Comparison of ENCODE assay signal across 7 mouse cellular contexts in the genomic region with DNA sequence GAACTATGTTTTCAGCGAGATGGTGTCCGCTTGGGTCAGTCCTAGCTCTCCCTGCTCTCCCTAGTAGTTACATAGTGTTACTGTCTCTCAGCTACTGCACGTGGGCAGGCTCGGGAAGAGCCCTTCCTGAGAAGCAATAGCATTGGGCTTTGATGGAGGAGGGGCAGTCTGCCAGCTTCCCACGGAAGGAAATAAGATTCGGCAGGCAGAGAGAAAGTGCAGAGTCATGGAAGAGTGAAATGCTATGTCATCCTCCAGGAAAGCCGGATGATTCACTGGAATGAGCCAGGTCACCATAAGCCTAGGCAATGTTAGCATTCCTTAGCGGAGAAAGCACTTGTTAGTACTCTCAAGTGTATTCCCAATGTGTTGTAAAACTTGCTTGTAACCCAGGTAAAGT. TPM values are rescaled to one million over a fixed set of nuclear protein-coding genes. Genes with fewer than 3 reads are reported as not detected.
DNase-seq lines count a peak whose midpoint lies in the region; ATAC-seq and TF ChIP-seq lines count a peak whose summit lies in the region.

No protein-coding gene starts in this region.

- H3K27ac ChIP-seq in kidney, embryonic 16.5 days (ENCODE audit: low read length): no peak overlapping the region
- no peak overlapping the region for H3K27ac ChIP-seq in intestine, embryonic 15.5 days
- no peak overlapping the region for H3K27ac ChIP-seq in lung, embryonic 15.5 days

- no peaks in the 10 kb centered on the region for H3K27me3 ChIP-seq in kidney, embryonic 16.5 days (ENCODE audit: insufficient read depth, low read length)
- H3K27me3 ChIP-seq in Patski: no peaks in the 10 kb centered on the region
- H3K27me3 ChIP-seq in intestine, embryonic 15.5 days (replicated peaks): no peaks in the 10 kb centered on the region
- H3K27me3 ChIP-seq in lung, embryonic 15.5 days: 0 out of 2 replicates have a peak, but pooled peaks cover 3% of the 10 kb centered on the region

- CTCF ChIA-PET in Patski (lab: Charles Lee): interaction anchor here (1.4 to 10.1 kb wide), 6 partner anchors 13 to 974 kb away, joined by 3 to 97 read pairs (median 14); no protein-coding TSS in a partner anchor

- H3K36me3 ChIP-seq in kidney, embryonic 16.5 days (ENCODE audit: insufficient read depth, low read length): no peaks in the 10 kb centered on the region
- H3K36me3 ChIP-seq in intestine, embryonic 15.5 days: no peaks in the 10 kb centered on the region
- H3K36me3 ChIP-seq in lung, embryonic 15.5 days: no peaks in the 10 kb centered on the region

- ATAC-seq in kidney, embryonic 16.5 days (ENCODE audit: low FRiP score, low TSS enrichment): no peak
- peak; percentile 68 for ATAC-seq in Patski
- peak; percentile 40; the same call in 1 of the 2 replicates for ATAC-seq in intestine, embryonic 15.5 days
- ATAC-seq in lung, embryonic 15.5 days (ENCODE audit: borderline replicate concordance, extremely low read depth, low FRiP score, low TSS enrichment): no peak

- DNase-seq in kidney, adult 9 months: peak; percentile 42
- no peak for DNase-seq in Patski (ENCODE audit: low read depth, low spot score)
- DNase-seq in embryo, embryonic 10.5 days (ENCODE audit: low spot score): peak; percentile 31
- no peak for DNase-seq in urinary bladder, adult 18-20 months (ENCODE audit: low spot score in 2 of 2)

- TF ChIP-seq CTCF in Patski (IDR thresholded peaks at IDR 0.05): no peak

- WGBS in kidney, embryonic 16.5 days: 34% methylated on average over 8 of the region's 8 CpGs
- WGBS in intestine, embryonic 15.5 days: 31% methylated on average over 8 of the region's 8 CpGs
- 32% methylated on average over 8 of the region's 8 CpGs for WGBS in lung, embryonic 15.5 days

- POLR2A ChIA-PET in Patski (lab: Charles Lee): interaction anchor here (0.7 kb wide), 1 partner anchor 302 kb away, joined by 3 read pairs; no protein-coding TSS in a partner anchor

- no peak overlapping the region for H3K9ac ChIP-seq in kidney, embryonic 16.5 days (replicated peaks; ENCODE audit: low read length)
- no peak overlapping the region for H3K9ac ChIP-seq in intestine, embryonic 15.5 days
- no peak overlapping the region for H3K9ac ChIP-seq in lung, embryonic 15.5 days

- H3K4me1 ChIP-seq in kidney, embryonic 16.5 days (ENCODE audit: insufficient read depth, low read length): peaks cover 20% of the 10 kb centered on the region
- no peaks in the 10 kb centered on the region for H3K4me1 ChIP-seq in intestine, embryonic 15.5 days (replicated peaks)
- H3K4me1 ChIP-seq in lung, embryonic 15.5 days: 0 out of 2 replicates have a peak, but pooled peaks cover 2% of the 10 kb centered on the region

- no peak overlapping the region for H3K4me2 ChIP-seq in kidney, embryonic 16.5 days (replicated peaks; ENCODE audit: low read depth, low read length)
- no peak overlapping the region for H3K4me2 ChIP-seq in intestine, embryonic 15.5 days (replicated peaks)
- H3K4me2 ChIP-seq in lung, embryonic 15.5 days: peak overlapping the region; percentile 17; the same call in 1 of the 2 replicates

- no peak overlapping the region for H3K4me3 ChIP-seq in kidney, embryonic 16.5 days (ENCODE audit: low read length)
- H3K4me3 ChIP-seq in intestine, embryonic 15.5 days (replicated peaks): no peak overlapping the region
- no peak overlapping the region for H3K4me3 ChIP-seq in lung, embryonic 15.5 days

- H3K9me3 ChIP-seq in kidney, embryonic 16.5 days (ENCODE audit: low read length): no peaks in the 10 kb centered on the region
- H3K9me3 ChIP-seq in intestine, embryonic 15.5 days: no peaks in the 10 kb centered on the region
- H3K9me3 ChIP-seq in lung, embryonic 15.5 days: no peaks in the 10 kb centered on the region

- in situ Hi-C loops in Patski (cut with MboI; ENCODE audit: low pct_unique_long_range_greater_than_20kb): loop anchor here (5.0 to 25.0 kb wide), 5 partner anchors 43 to 1327 kb away; no protein-coding TSS in a partner anchor

RNA-seq across cellular contexts. Expression of gene Ptger4, which starts 8.5 kb away (rescaled TPM):
- polyA plus RNA-seq in kidney, embryonic 16.5 days (2015; fragmentation: Nextera tagmentation; extraction: Ambion mirVana): 5.2 and 5.4 TPM in 2 replicates
- polyA plus RNA-seq in Patski (2021): 4.8 TPM
- 5.0 and 5.4 TPM in 2 replicates for polyA plus RNA-seq in intestine, embryonic 15.5 days (2015; fragmentation: Nextera tagmentation; extraction: Ambion mirVana)
- 1.5 and 2.1 TPM in 2 replicates for polyA plus RNA-seq in lung, embryonic 15.5 days (2015; fragmentation: Nextera tagmentation; extraction: Ambion mirVana)

RNA-seq across cellular contexts. Expression of gene Ttc33, which starts 50.2 kb away (rescaled TPM):
- 44.3 and 46.4 TPM in 2 replicates for polyA plus RNA-seq in kidney, embryonic 16.5 days (2015; fragmentation: Nextera tagmentation; extraction: Ambion mirVana)
- polyA plus RNA-seq in Patski (2021): 59.8 TPM
- 32.9 and 38.2 TPM in 2 replicates for polyA plus RNA-seq in intestine, embryonic 15.5 days (2015; fragmentation: Nextera tagmentation; extraction: Ambion mirVana)
- 41.6 and 43.5 TPM in 2 replicates for polyA plus RNA-seq in lung, embryonic 15.5 days (2015; fragmentation: Nextera tagmentation; extraction: Ambion mirVana)

Comparison
In these comparisons a context has a peak if more than half of its experiments do, and no peak if none do; other contexts are left out.
1. DNase-seq: peak in kidney, adult 9 months (single experiment) and embryo, embryonic 10.5 days (single experiment); none in Patski (single experiment) and urinary bladder, adult 18-20 months (0 of 2).
2. ATAC-seq: peak in Patski (single experiment) and intestine, embryonic 15.5 days (single experiment); none in kidney, embryonic 16.5 days (single experiment) and lung, embryonic 15.5 days (single experiment).